Mouse (Mus musculus) spleen, adult 12 weeks (tissue): Measurements from ENCODE around the gene Gm3259.
"Not testable (repeated sequence)": the region's sequence is repeated elsewhere in the genome, so short reads cannot be mapped to it uniquely, and the experiment has no call there.

Experiments
- DNase-seq: peaks from one replicate; pipeline ENCODE4 v3.0.0; 2022; ENCODE audit warnings: low spot score

Gene Gm3259

GRCm38 (mm10) chr5:95305611-95306010 is at the start of gene Gm3259:
Gm3259 (plus strand) TSS chr5:95305911.
- DNase-seq, result not testable (repeated sequence)

DNA sequence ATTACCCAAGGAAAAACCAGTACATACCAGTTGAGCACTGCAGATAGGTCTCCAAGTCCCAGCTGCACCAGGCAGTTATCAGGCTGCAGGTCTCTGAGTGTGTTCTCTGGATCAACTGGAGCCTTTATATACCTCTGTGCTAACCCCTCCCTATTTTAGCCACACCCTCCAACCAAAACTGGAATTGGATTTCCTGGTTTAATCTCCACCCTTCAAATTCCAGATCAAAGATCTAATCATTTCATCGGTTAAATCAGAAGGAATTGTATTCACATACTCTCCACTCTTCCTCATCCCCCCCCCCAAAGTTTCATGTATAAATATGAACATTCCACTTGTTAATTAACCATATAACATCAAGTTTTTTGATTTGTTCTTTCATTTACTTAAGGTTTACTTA is 33.0 kb upstream of the Gm3259 start, which contains the start of gene Gm10424:
Gene Gm10424, minus strand, starts transcription at position 101 of the 400 bp plus-strand sequence.
- DNase-seq, result not testable (repeated sequence)
